Mouse (Mus musculus): ENCODE measurements around the gene Doc2b.

- TF ChIP-seq CTCF (IDR thresholded peaks at IDR 0.05; ENCODE audit: low read depth) (no peak), EP300 (optimal IDR thresholded peaks at IDR 0.05) (no peak)
These were observed 34.5 kb upstream of the Doc2b start for GRCm38 (mm10) chr11:75830386-75830785.
